Mouse (Mus musculus) heart, adult 2 months (tissue): ENCODE data around the gene Elovl6.

Experiments
- CTCF ChIP-seq: fragments of 200-600 bp; IDR thresholded peaks from 2 replicates; pipeline ENCODE4 v1.8.1; 2022; ENCODE audit warnings: antibody characterized with exemption, mild to moderate bottlenecking, moderate library complexity
- POLR2A ChIP-seq: fragments of 200-500 bp; IDR thresholded peaks from 2 replicates; pipeline ENCODE4 v1.6.1; 2011; ENCODE audit warnings: mild to moderate bottlenecking, low read depth, low read length, control low read depth; ENCODE audit not compliant: insufficient read depth

- TF ChIP-seq CTCF (no peak), POLR2A (no peak)
Measured at GRCm38 (mm10) chr3:129587916-129588315, 55.8 kb downstream of the Elovl6 start.
